Mouse (Mus musculus) limb, embryonic 12.5 days (tissue): ENCODE data around the gene Fez1. TPM values are rescaled to one million over a fixed set of nuclear protein-coding genes. Genes with fewer than 3 reads are reported as not detected.
A peak's percentile ranks its signal among the peaks of the same experiment; 100 is the strongest.

Experiments
- ATAC-seq: fragments of 200-750 bp; cut with Nextera tagmentation; 2 replicates; pipeline ENCODE4 v1.8.0; 2017; ENCODE audit warnings: low read depth, moderate TSS enrichment; ENCODE audit not compliant: insufficient number of reproducible peaks, insufficient read depth, low FRiP score, low TSS enrichment
- H3K27ac ChIP-seq: fragments of 300-500 bp; sonication (generic); 2 replicates; pipeline ENCODE4 v1.5.1; 2016; ENCODE audit warnings: mild to moderate bottlenecking, moderate library complexity
- H3K27me3 ChIP-seq: fragments of 300-500 bp; sonication (generic); 2 replicates; pipeline ENCODE4 v1.6.1; 2016; ENCODE audit warnings: mild to moderate bottlenecking, moderate library complexity
- H3K36me3 ChIP-seq: fragments of 300-500 bp; sonication (generic); 2 replicates; pipeline ENCODE4 v1.6.1; 2016; ENCODE audit warnings: mild to moderate bottlenecking, moderate library complexity
- H3K4me1 ChIP-seq: fragments of 300-500 bp; sonication (generic); replicated peaks from 2 replicates; pipeline ENCODE4 v1.6.1; 2016
- H3K4me2 ChIP-seq: fragments of 300-500 bp; sonication (generic); 2 replicates; pipeline ENCODE4 v1.6.1; 2016; ENCODE audit warnings: mild to moderate bottlenecking, moderate library complexity
- H3K4me3 ChIP-seq: fragments of 300-500 bp; sonication (generic); replicated peaks from 2 replicates; pipeline ENCODE4 v1.5.1; 2016; ENCODE audit warnings: mild to moderate bottlenecking
- H3K9ac ChIP-seq: fragments of 300-500 bp; sonication (generic); replicated peaks from 2 replicates; pipeline ENCODE4 v1.6.1; 2016; ENCODE audit warnings: mild to moderate bottlenecking, moderate library complexity
- H3K9me3 ChIP-seq: fragments of 300-500 bp; sonication (generic); 2 replicates; pipeline ENCODE4 v1.6.1; 2016; ENCODE audit warnings: mild to moderate bottlenecking, moderate library complexity
- WGBS: fragments of 180-500 bp; shearing (Covaris S2); methylation state at CpG from one replicate; pipeline ENCODE4 v1.1.7; 2016; 5-methylcytosine and 5-hydroxymethylcytosine counted together
- polyA plus RNA-seq: library from polyadenylated mRNA; unstranded; fragments of >200 nt; fragmentation: Nextera tagmentation; extraction: Ambion mirVana; gene quantifications from 2 replicates; pipeline ENCODE4 v1.2.1, GENCODE M21; 2016

Gene Fez1
- polyA plus RNA-seq, 1 experiment from 2014 or later, result 20.9 TPM

- Histone ChIP-seq H3K4me1 (no peaks in the 10 kb centered on the region), H3K9ac (no peak overlapping the region), H3K27me3 (no peaks in the 10 kb centered on the region), H3K4me3 (no peak overlapping the region), H3K4me2 (no peak overlapping the region), H3K27ac (no peak overlapping the region), H3K36me3 (peaks cover 11% of the 10 kb centered on the region; the same call in 1 of the 2 replicates), H3K9me3 (no peaks in the 10 kb centered on the region)
- no peak for ATAC-seq
- WGBS, result 85% methylated on average over 7 of the region's 7 CpGs
Measured at GRCm38 (mm10) chr9:36894242-36894641, 72.6 kb downstream of the Fez1 start.

GRCm38 (mm10) chr9:36895009-36895693 is 73.5 kb downstream of the Fez1 start:
- H3K9ac ChIP-seq, result no peak overlapping the region
- no peak for ATAC-seq
- WGBS, result 86% methylated on average over 8 of the region's 8 CpGs
- H3K4me2 ChIP-seq, result no peak overlapping the region
- no peaks in the 10 kb centered on the region for H3K9me3 ChIP-seq
- H3K27ac ChIP-seq, result no peak overlapping the region
- peaks cover 11% of the 10 kb centered on the region; the same call in 1 of the 2 replicates for H3K36me3 ChIP-seq
- no peak overlapping the region for H3K4me3 ChIP-seq
- H3K27me3 ChIP-seq, result no peaks in the 10 kb centered on the region
- H3K4me1 ChIP-seq, result no peaks in the 10 kb centered on the region

- H3K4me3 ChIP-seq, result no peak overlapping the region
- H3K9ac ChIP-seq, result no peak overlapping the region
- H3K4me1 ChIP-seq, result no peaks in the 10 kb centered on the region
- H3K27me3 ChIP-seq, result 0 out of 2 replicates have a peak, but pooled peaks cover 4% of the 10 kb centered on the region
- no peak overlapping the region for H3K4me2 ChIP-seq
- whole genome bisulfite sequencing, result 93% methylated on average over 3 of the region's 3 CpGs
- H3K27ac ChIP-seq, result no peak overlapping the region
- H3K9me3 ChIP-seq, result no peaks in the 10 kb centered on the region
- peaks cover 5% of the 10 kb centered on the region; the same call in 1 of the 2 replicates for H3K36me3 ChIP-seq
- no peak for ATAC-seq
Measured at GRCm38 (mm10) chr9:36898560-36898959, 76.9 kb downstream of the Fez1 start.

GRCm38 (mm10) chr9:36900464-36900863 is 78.8 kb downstream of the Fez1 start:
- WGBS, result 86% methylated on average over 4 of the region's 4 CpGs
- Histone ChIP-seq H3K27me3 (0 out of 2 replicates have a peak, but pooled peaks cover 4% of the 10 kb centered on the region), H3K9ac (no peak overlapping the region), H3K4me1 (no peaks in the 10 kb centered on the region), H3K4me2 (no peak overlapping the region), H3K4me3 (no peak overlapping the region), H3K36me3 (peaks cover 10% of the 10 kb centered on the region; the same call in 1 of the 2 replicates), H3K27ac (no peak overlapping the region), H3K9me3 (no peaks in the 10 kb centered on the region)
- ATAC-seq, result no peak

- WGBS, result 66% methylated on average over 4 of the region's 4 CpGs
- Histone ChIP-seq H3K9me3 (no peaks in the 10 kb centered on the region), H3K27ac (no peak overlapping the region), H3K9ac (no peak overlapping the region), H3K36me3 (peaks cover 15% of the 10 kb centered on the region; the same call in 1 of the 2 replicates), H3K27me3 (0 out of 2 replicates have a peak, but pooled peaks cover 4% of the 10 kb centered on the region), H3K4me2 (no peak overlapping the region), H3K4me3 (no peak overlapping the region), H3K4me1 (no peaks in the 10 kb centered on the region)
- no peak for ATAC-seq
Measured at GRCm38 (mm10) chr9:36905452-36905851, 83.8 kb downstream of the Fez1 start.

GRCm38 (mm10) chr9:36916362-36916761 is 94.7 kb downstream of the Fez1 start:
- ATAC-seq, result peak; percentile 58
- no peak overlapping the region for H3K9ac ChIP-seq

GRCm38 (mm10) chr9:36916915-36917314 is 95.3 kb downstream of the Fez1 start:
- Histone ChIP-seq H3K27ac (no peak overlapping the region), H3K27me3 (peaks cover 70% of the 10 kb centered on the region), H3K9ac (no peak overlapping the region), H3K9me3 (no peaks in the 10 kb centered on the region), H3K4me2 (no peak overlapping the region), H3K4me1 (peaks cover 17% of the 10 kb centered on the region), H3K36me3 (no peaks in the 10 kb centered on the region), H3K4me3 (no peak overlapping the region)
- peak; percentile 15; the same call in 1 of the 2 replicates for ATAC-seq
- 17% methylated on average over 5 of the region's 5 CpGs for WGBS

More at GRCm38 (mm10) chr9:36916362-36916761, 94.7 kb downstream of the Fez1 start:
- Histone ChIP-seq H3K36me3 (no peaks in the 10 kb centered on the region), H3K9me3 (no peaks in the 10 kb centered on the region), H3K27ac (no peak overlapping the region), H3K4me1 (peaks cover 12% of the 10 kb centered on the region), H3K4me3 (no peak overlapping the region), H3K27me3 (peaks cover 69% of the 10 kb centered on the region), H3K4me2 (no peak overlapping the region)
- 5% methylated on average over 6 of the region's 6 CpGs for WGBS

- Histone ChIP-seq H3K27me3 (peaks cover 73% of the 10 kb centered on the region), H3K4me3 (no peak overlapping the region), H3K4me1 (peaks cover 18% of the 10 kb centered on the region), H3K4me2 (no peak overlapping the region), H3K9ac (no peak overlapping the region), H3K27ac (no peak overlapping the region), H3K36me3 (no peaks in the 10 kb centered on the region), H3K9me3 (no peaks in the 10 kb centered on the region)
- WGBS, result 60% methylated on average over 3 of the region's 3 CpGs
- ATAC-seq, result no peak
Measured at GRCm38 (mm10) chr9:36918582-36918981, 96.9 kb downstream of the Fez1 start.

GRCm38 (mm10) chr9:36919472-36919871 is 97.8 kb downstream of the Fez1 start:
- peaks cover 18% of the 10 kb centered on the region for H3K4me1 ChIP-seq
- no peaks in the 10 kb centered on the region for H3K9me3 ChIP-seq
- peaks cover 82% of the 10 kb centered on the region for H3K27me3 ChIP-seq
- H3K27ac ChIP-seq, result no peak overlapping the region
- H3K9ac ChIP-seq, result no peak overlapping the region
- H3K4me2 ChIP-seq, result no peak overlapping the region
- no peak overlapping the region for H3K4me3 ChIP-seq
- ATAC-seq, result no peak
- WGBS, result 52% methylated on average over 4 of the region's 4 CpGs
- H3K36me3 ChIP-seq, result no peaks in the 10 kb centered on the region

- H3K4me2 ChIP-seq, result no peak overlapping the region
- H3K4me1 ChIP-seq, result peaks cover 13% of the 10 kb centered on the region
- H3K9ac ChIP-seq, result no peak overlapping the region
- no peak for ATAC-seq
- H3K36me3 ChIP-seq, result no peaks in the 10 kb centered on the region
- H3K27me3 ChIP-seq, result peaks cover 78% of the 10 kb centered on the region
- H3K9me3 ChIP-seq, result no peaks in the 10 kb centered on the region
- WGBS, result 64% methylated on average over 13 of the region's 13 CpGs
- H3K27ac ChIP-seq, result no peak overlapping the region
- no peak overlapping the region for H3K4me3 ChIP-seq
Measured at GRCm38 (mm10) chr9:36921718-36922415, 100.2 kb downstream of the Fez1 start.

- no peak overlapping the region for H3K4me2 ChIP-seq
- H3K27ac ChIP-seq, result no peak overlapping the region
- H3K4me1 ChIP-seq, result peaks cover 6% of the 10 kb centered on the region; the same call in 1 of the 2 replicates
- H3K9ac ChIP-seq, result no peak overlapping the region
- ATAC-seq, result no peak
- H3K9me3 ChIP-seq, result no peaks in the 10 kb centered on the region
- no peaks in the 10 kb centered on the region for H3K36me3 ChIP-seq
- peaks cover 74% of the 10 kb centered on the region for H3K27me3 ChIP-seq
- 78% methylated on average over 5 of the region's 5 CpGs for WGBS
- no peak overlapping the region for H3K4me3 ChIP-seq
Measured at GRCm38 (mm10) chr9:36923753-36924152, 102.1 kb downstream of the Fez1 start.
